Mouse (Mus musculus): ENCODE measurements around the gene Etv6.

- TF ChIP-seq POLR2A (IDR thresholded peaks at IDR 0.05; ENCODE audit: borderline replicate concordance, low read depth, low read length) (no peak), CTCF (IDR thresholded peaks at IDR 0.05; ENCODE audit: low read depth, low read length) (no peak)
Measured at GRCm38 (mm10) chr6:134192710-134193109, 157.2 kb downstream of the Etv6 start.
